Mouse (Mus musculus): ENCODE results near the gene Dclk1.

GRCm38 (mm10) chr3:55401236-55401635 is 159.1 kb downstream of the Dclk1 start:
- no peak for TF ChIP-seq CTCF (IDR thresholded peaks at IDR 0.05; ENCODE audit: control insufficient read depth, insufficient read depth, insufficient read length)
- no peak for TF ChIP-seq MAX (IDR thresholded peaks at IDR 0.05)
- TF ChIP-seq MYOD1 (IDR thresholded peaks at IDR 0.05; ENCODE audit: control insufficient read depth, insufficient read length, low read depth) = peak; percentile 2
- peak; percentile 58 for TF ChIP-seq CEBPB (IDR thresholded peaks at IDR 0.05; ENCODE audit: low read depth)
- no peak for TF ChIP-seq USF1 (IDR thresholded peaks at IDR 0.05; ENCODE audit: low read depth)
